Mouse (Mus musculus): ENCODE results near the gene Pank1.
A peak's percentile ranks its signal among the peaks of the same experiment; 100 is the strongest.

Gene Pank1

GRCm38 (mm10) chr19:34879624-34880023 is 369 bp upstream of the Pank1 start:
- DNase-seq (ENCODE audit: low read depth, low spot score), result no peak

- peak; percentile 91 for DNase-seq (ENCODE audit: low read depth, low spot score)
Measured at GRCm38 (mm10) chr19:34877898-34878602, 1.2 kb downstream of the Pank1 start.

GRCm38 (mm10) chr19:34876676-34877075 is 2.6 kb downstream of the Pank1 start:
- no peak for DNase-seq (ENCODE audit: low read depth, low spot score)

GRCm38 (mm10) chr19:34869375-34869774 is 9.9 kb downstream of the Pank1 start:
- no peak for DNase-seq (ENCODE audit: low read depth, low spot score)

- DNase-seq (ENCODE audit: low read depth, low spot score), result no peak
Measured at GRCm38 (mm10) chr19:34868093-34868741, 11.0 kb downstream of the Pank1 start.

GRCm38 (mm10) chr19:34863737-34864136 is 15.5 kb downstream of the Pank1 start:
- DNase-seq (ENCODE audit: low read depth, low spot score), result no peak

- DNase-seq (ENCODE audit: low read depth, low spot score), result no peak
Measured at GRCm38 (mm10) chr19:34856021-34856651, 23.1 kb downstream of the Pank1 start.

- no peak for DNase-seq (ENCODE audit: low read depth, low spot score)
Measured at GRCm38 (mm10) chr19:34851161-34851560, 28.1 kb downstream of the Pank1 start.

- no peak for DNase-seq (ENCODE audit: low read depth, low spot score)
Measured at GRCm38 (mm10) chr19:34849426-34849825, 29.8 kb downstream of the Pank1 start.

- DNase-seq (ENCODE audit: low read depth, low spot score), result no peak
Measured at GRCm38 (mm10) chr19:34848164-34848563, 31.1 kb downstream of the Pank1 start.

- no peak for DNase-seq (ENCODE audit: low read depth, low spot score)
Measured at GRCm38 (mm10) chr19:34847103-34847502, 32.2 kb downstream of the Pank1 start.

- no peak for DNase-seq (ENCODE audit: low read depth, low spot score)
Measured at GRCm38 (mm10) chr19:34846508-34847038, 32.7 kb downstream of the Pank1 start.

- no peak for DNase-seq (ENCODE audit: low read depth, low spot score)
Measured at GRCm38 (mm10) chr19:34846005-34846404, 33.2 kb downstream of the Pank1 start.

GRCm38 (mm10) chr19:34845331-34845730 is 33.9 kb downstream of the Pank1 start:
- DNase-seq (ENCODE audit: low read depth, low spot score), result no peak

GRCm38 (mm10) chr19:34844760-34845159 is 34.5 kb downstream of the Pank1 start:
- no peak for DNase-seq (ENCODE audit: low read depth, low spot score)

- no peak for DNase-seq (ENCODE audit: low read depth, low spot score)
Measured at GRCm38 (mm10) chr19:34844047-34844446, 35.2 kb downstream of the Pank1 start.

GRCm38 (mm10) chr19:34841719-34842506 is 37.3 kb downstream of the Pank1 start:
- DNase-seq (ENCODE audit: low read depth, low spot score), result no peak

GRCm38 (mm10) chr19:34838624-34839023 is 40.6 kb downstream of the Pank1 start:
- DNase-seq (ENCODE audit: low read depth, low spot score), result no peak

GRCm38 (mm10) chr19:34831702-34832101 is 47.6 kb downstream of the Pank1 start:
- no peak for DNase-seq (ENCODE audit: low read depth, low spot score)

GRCm38 (mm10) chr19:34827916-34828635 is 51.2 kb downstream of the Pank1 start:
- DNase-seq (ENCODE audit: low read depth, low spot score), result no peak

- no peak for DNase-seq (ENCODE audit: low read depth, low spot score)
Measured at GRCm38 (mm10) chr19:34827444-34827843, 51.8 kb downstream of the Pank1 start.

All from mesoderm, embryonic 11.5 days (tissue).